Mouse (Mus musculus) heart, embryonic 12.5 days (tissue): ENCODE measurements around the gene Cyp26b1. TPM values are rescaled to one million over a fixed set of nuclear protein-coding genes. Genes with fewer than 3 reads are reported as not detected.
A peak's percentile ranks its signal among the peaks of the same experiment; 100 is the strongest.
"Not testable (repeated sequence)": the region's sequence is repeated elsewhere in the genome, so short reads cannot be mapped to it uniquely, and the experiment has no call there.

Experiments used
- ATAC-seq: fragments of 200-750 bp; cut with Nextera tagmentation; 2 replicates; pipeline ENCODE4 v1.8.0; 2017; ENCODE audit warnings: moderate TSS enrichment, moderate library complexity; ENCODE audit not compliant: insufficient number of reproducible peaks, low FRiP score
- H3K27ac ChIP-seq: fragments of 300-500 bp; sonication (generic); 2 replicates; pipeline ENCODE4 v1.5.1; 2016; ENCODE audit warnings: mild to moderate bottlenecking, moderate library complexity; ENCODE audit not compliant: poor library complexity, severe bottlenecking
- H3K27me3 ChIP-seq: fragments of 300-500 bp; sonication (generic); replicated peaks from 2 replicates; pipeline ENCODE4 v1.6.1; 2016; ENCODE audit warnings: mild to moderate bottlenecking, moderate library complexity
- H3K36me3 ChIP-seq: fragments of 300-500 bp; sonication (generic); 2 replicates; pipeline ENCODE4 v1.6.1; 2016; ENCODE audit warnings: mild to moderate bottlenecking, moderate library complexity
- H3K4me1 ChIP-seq: fragments of 300-500 bp; sonication (generic); replicated peaks from 2 replicates; pipeline ENCODE4 v1.6.1; 2016; ENCODE audit warnings: mild to moderate bottlenecking
- H3K4me2 ChIP-seq: fragments of 300-500 bp; sonication (generic); 2 replicates; pipeline ENCODE4 v1.6.1; 2016; ENCODE audit warnings: mild to moderate bottlenecking, moderate library complexity
- H3K4me3 ChIP-seq: fragments of 300-500 bp; sonication (generic); 2 replicates; pipeline ENCODE4 v1.5.1; 2016; ENCODE audit warnings: mild to moderate bottlenecking
- H3K9ac ChIP-seq: fragments of 300-500 bp; sonication (generic); 2 replicates; pipeline ENCODE4 v1.6.1; 2016; ENCODE audit warnings: mild to moderate bottlenecking, moderate library complexity
- H3K9me3 ChIP-seq: fragments of 300-500 bp; sonication (generic); replicated peaks from 2 replicates; pipeline ENCODE4 v1.6.1; 2016; ENCODE audit warnings: mild to moderate bottlenecking, moderate library complexity
- WGBS: fragments of 180-500 bp; shearing (Covaris S2); methylation state at CpG from one replicate; pipeline ENCODE4 v1.1.7; 2016; 5-methylcytosine and 5-hydroxymethylcytosine counted together
- polyA plus RNA-seq: library from polyadenylated mRNA; unstranded; fragments of >200 nt; fragmentation: Nextera tagmentation; extraction: Ambion mirVana; gene quantifications from 2 replicates; pipeline ENCODE4 v1.2.1, GENCODE M21; 2016

The Cyp26b1 gene
- polyA plus RNA-seq, 1 experiment from 2014 or later: 2.9 TPM

GRCm38 (mm10) chr6:84601136-84601889 lies 7.6 kb upstream of the Cyp26b1 start:
- no peaks in the 10 kb centered on the region for H3K4me1 ChIP-seq
- no peaks in the 10 kb centered on the region for H3K27me3 ChIP-seq
- no peak overlapping the region for H3K9ac ChIP-seq
- H3K27ac ChIP-seq: no peak overlapping the region
- H3K4me2 ChIP-seq: no peak overlapping the region
- no peak for ATAC-seq
- H3K4me3 ChIP-seq: no peak overlapping the region
- WGBS: 27% methylated on average over 1 of the region's 1 CpGs
- no peaks in the 10 kb centered on the region for H3K9me3 ChIP-seq
- H3K36me3 ChIP-seq: no peaks in the 10 kb centered on the region

- not testable (repeated sequence) for H3K4me3 ChIP-seq, H3K27ac ChIP-seq, H3K27me3 ChIP-seq, ATAC-seq, H3K9ac ChIP-seq, H3K4me2 ChIP-seq, H3K36me3 ChIP-seq, H3K9me3 ChIP-seq
- H3K4me1 ChIP-seq: peaks cover 11% of the 10 kb centered on the region
- WGBS: 81% methylated on average over 3 of the region's 3 CpGs
Observed at GRCm38 (mm10) chr6:84599296-84599695, 5.6 kb upstream of the Cyp26b1 start.

- no peak overlapping the region for H3K4me2 ChIP-seq
- H3K36me3 ChIP-seq: no peaks in the 10 kb centered on the region
- peaks cover 15% of the 10 kb centered on the region for H3K4me1 ChIP-seq
- H3K9me3 ChIP-seq: no peaks in the 10 kb centered on the region
- H3K9ac ChIP-seq: no peak overlapping the region
- H3K27me3 ChIP-seq: no peaks in the 10 kb centered on the region
- ATAC-seq: no peak
- WGBS: 70% methylated on average over 3 of the region's 3 CpGs
- no peak overlapping the region for H3K27ac ChIP-seq
- no peak overlapping the region for H3K4me3 ChIP-seq
Observed at GRCm38 (mm10) chr6:84598725-84599124, 5.0 kb upstream of the Cyp26b1 start.

GRCm38 (mm10) chr6:84594626-84595025 lies 918 bp upstream of the Cyp26b1 start:
- no peak overlapping the region for H3K9ac ChIP-seq
- ATAC-seq: no peak
- H3K27ac ChIP-seq: no peak overlapping the region; the same call in 1 of the 2 replicates
- no peaks in the 10 kb centered on the region for H3K9me3 ChIP-seq
- peaks cover 20% of the 10 kb centered on the region for H3K27me3 ChIP-seq
- H3K4me2 ChIP-seq: no peak overlapping the region
- 38% methylated on average over 3 of the region's 3 CpGs for WGBS
- H3K36me3 ChIP-seq: no peaks in the 10 kb centered on the region
- no peak overlapping the region for H3K4me3 ChIP-seq
- peaks cover 32% of the 10 kb centered on the region for H3K4me1 ChIP-seq

- Histone ChIP-seq H3K9me3 (no peaks in the 10 kb centered on the region), H3K9ac (no peak overlapping the region), H3K4me3 (no peak overlapping the region), H3K36me3 (no peaks in the 10 kb centered on the region), H3K4me1 (peaks cover 57% of the 10 kb centered on the region), H3K27me3 (peaks cover 52% of the 10 kb centered on the region), H3K4me2 (no peak overlapping the region), H3K27ac (no peak overlapping the region)
- ATAC-seq: no peak
- WGBS: 55% methylated on average over 6 of the region's 6 CpGs
Observed at GRCm38 (mm10) chr6:84590961-84591745, 2.6 kb downstream of the Cyp26b1 start.

GRCm38 (mm10) chr6:84589742-84590686 lies 3.7 kb downstream of the Cyp26b1 start:
- Histone ChIP-seq H3K27me3 (peaks cover 64% of the 10 kb centered on the region), H3K27ac (no peak overlapping the region), H3K36me3 (no peaks in the 10 kb centered on the region), H3K4me3 (peak overlapping the region; percentile 58; the same call in 1 of the 2 replicates), H3K4me1 (peaks cover 64% of the 10 kb centered on the region), H3K9ac (0 out of 2 replicates have a peak overlapping the region, but pooled peaks have one; percentile 23), H3K9me3 (no peaks in the 10 kb centered on the region), H3K4me2 (peak overlapping the region; percentile 93)
- ATAC-seq: 0 out of 2 replicates have a peak, but pooled peaks have one; percentile 49
- WGBS: 4% methylated on average over 39 of the region's 39 CpGs

- Histone ChIP-seq H3K9me3 (no peaks in the 10 kb centered on the region), H3K9ac (peak overlapping the region; percentile 60; the same call in 1 of the 2 replicates), H3K4me1 (peaks cover 65% of the 10 kb centered on the region), H3K36me3 (no peaks in the 10 kb centered on the region), H3K27ac (no peak overlapping the region), H3K4me3 (peak overlapping the region; percentile 58), H3K27me3 (peaks cover 73% of the 10 kb centered on the region), H3K4me2 (peak overlapping the region; percentile 93)
- WGBS: 1% methylated on average over 48 of the region's 54 CpGs
- no peak for ATAC-seq
Observed at GRCm38 (mm10) chr6:84588895-84589652, 4.6 kb downstream of the Cyp26b1 start.

GRCm38 (mm10) chr6:84588221-84588894 lies 5.3 kb downstream of the Cyp26b1 start:
- Histone ChIP-seq H3K4me3 (peak overlapping the region; percentile 58), H3K4me1 (peaks cover 68% of the 10 kb centered on the region), H3K36me3 (no peaks in the 10 kb centered on the region), H3K9ac (peak overlapping the region; percentile 60), H3K27me3 (peaks cover 80% of the 10 kb centered on the region), H3K27ac (no peak overlapping the region), H3K4me2 (peak overlapping the region; percentile 93), H3K9me3 (no peaks in the 10 kb centered on the region)
- no peak for ATAC-seq
- WGBS: under 1% methylated on average over 41 of the region's 41 CpGs

- no peak for ATAC-seq
- no peak overlapping the region for H3K27ac ChIP-seq
- no peaks in the 10 kb centered on the region for H3K9me3 ChIP-seq
- WGBS: under 1% methylated on average over 51 of the region's 51 CpGs
- peaks cover 88% of the 10 kb centered on the region for H3K27me3 ChIP-seq
- H3K4me3 ChIP-seq: peak overlapping the region; percentile 58
- H3K4me2 ChIP-seq: peak overlapping the region; percentile 93
- no peaks in the 10 kb centered on the region for H3K36me3 ChIP-seq
- peaks cover 68% of the 10 kb centered on the region for H3K4me1 ChIP-seq
- peak overlapping the region; percentile 60 for H3K9ac ChIP-seq
Observed at GRCm38 (mm10) chr6:84587471-84588101, 6.1 kb downstream of the Cyp26b1 start.
